Mouse (Mus musculus): ENCODE results near the gene Clip2.
A peak's percentile ranks its signal among the peaks of the same experiment; 100 is the strongest.
"Not testable (repeated sequence)": the region's sequence is repeated elsewhere in the genome, so short reads cannot be mapped to it uniquely, and the experiment has no call there.

The Clip2 gene

DNA sequence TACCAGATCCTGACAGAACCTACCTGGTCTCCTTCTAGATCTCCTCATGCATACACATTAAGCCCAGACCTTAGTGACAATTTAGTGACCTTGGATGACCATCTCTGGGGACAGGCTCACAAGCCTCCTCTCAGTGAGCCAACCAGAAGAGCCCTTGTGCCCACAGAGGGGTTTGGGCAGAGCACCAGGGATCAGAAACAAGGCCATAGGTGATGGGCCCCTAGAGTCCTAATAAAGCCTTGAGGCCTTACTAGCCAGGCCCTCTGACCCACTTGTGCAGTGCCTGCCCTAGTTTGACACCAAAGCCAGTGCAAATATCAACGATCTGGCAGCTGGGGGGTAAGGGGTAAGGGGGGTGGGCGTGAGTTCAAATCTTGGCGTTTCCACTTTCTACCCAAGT, 93.8 kb downstream of the Clip2 start:
- DNase-seq (ENCODE audit: low spot score in 2 of 2): no peak

- DNase-seq (ENCODE audit: low spot score in 2 of 2): no peak
Observed at GRCm38 (mm10) chr5:134457371-134457770, 94.9 kb downstream of the Clip2 start.

- DNase-seq (ENCODE audit: low spot score in 2 of 2): peak; percentile 64 to 84
Observed at GRCm38 (mm10) chr5:134456503-134456962, 95.7 kb downstream of the Clip2 start, which contains the start of gene Gtf2ird1. Gene Gtf2ird1, minus strand, starts transcription at chr5:134456716.

DNA sequence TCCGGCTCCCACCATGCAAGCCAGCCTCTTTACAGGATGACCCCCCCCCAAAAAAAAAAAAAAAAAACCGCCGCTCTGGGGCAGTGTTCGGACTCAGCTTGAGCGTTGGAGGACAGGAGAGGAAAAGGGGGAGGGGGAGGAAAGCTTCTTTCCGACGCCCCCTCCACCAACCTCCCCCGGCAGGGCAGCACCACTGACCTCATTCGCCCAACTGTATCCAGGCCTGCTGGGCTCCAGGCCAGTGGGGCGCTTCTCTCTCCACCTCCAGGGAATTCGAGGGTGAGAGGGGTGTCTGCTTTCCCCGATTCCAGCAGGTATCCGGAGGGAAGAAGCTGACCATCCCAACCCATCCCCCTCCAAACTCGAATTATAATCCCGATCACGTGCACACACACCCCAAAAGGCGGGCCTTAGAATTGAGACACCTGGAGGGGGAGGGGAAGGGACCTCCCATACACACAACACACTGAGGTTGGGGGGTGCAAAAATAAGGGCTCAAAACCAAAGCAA, 96.3 kb downstream of the Clip2 start:
- DNase-seq (ENCODE audit: low spot score in 2 of 2): peak; percentile 35 to 39

- peak in 1 of 2 experiments; percentile 20 for DNase-seq (ENCODE audit: low spot score in 2 of 2)
Observed at GRCm38 (mm10) chr5:134455186-134455895, 96.9 kb downstream of the Clip2 start.

GRCm38 (mm10) chr5:134454421-134454820, 97.8 kb downstream of the Clip2 start:
- no peak for DNase-seq (ENCODE audit: low spot score in 2 of 2)

GRCm38 (mm10) chr5:134453577-134453976, 98.7 kb downstream of the Clip2 start:
- DNase-seq (ENCODE audit: low spot score in 2 of 2): no peak

GRCm38 (mm10) chr5:134446755-134447154, 105.5 kb downstream of the Clip2 start:
- not testable (repeated sequence) for DNase-seq (ENCODE audit: low spot score in 2 of 2)

DNA sequence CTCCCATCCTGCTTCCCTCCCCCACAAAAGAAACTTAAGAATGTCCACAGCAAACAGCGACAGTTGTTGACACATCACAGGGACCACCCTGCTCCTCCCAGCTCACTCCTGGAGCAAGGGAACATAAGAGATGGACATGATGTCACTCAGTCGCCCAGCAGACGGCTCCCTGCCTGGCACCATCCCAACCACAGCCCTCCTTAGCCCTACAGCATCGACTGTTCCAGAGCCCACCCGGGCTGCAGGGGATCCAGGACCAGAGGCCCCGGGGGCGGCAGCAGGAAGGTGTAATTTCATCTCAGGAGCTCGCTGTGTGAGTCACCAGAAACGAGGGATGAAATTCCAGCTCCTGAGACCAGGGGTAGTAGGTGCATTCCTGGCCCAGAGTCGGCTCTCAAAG, 106.3 kb downstream of the Clip2 start:
- DNase-seq (ENCODE audit: low spot score in 2 of 2): no peak

DNA sequence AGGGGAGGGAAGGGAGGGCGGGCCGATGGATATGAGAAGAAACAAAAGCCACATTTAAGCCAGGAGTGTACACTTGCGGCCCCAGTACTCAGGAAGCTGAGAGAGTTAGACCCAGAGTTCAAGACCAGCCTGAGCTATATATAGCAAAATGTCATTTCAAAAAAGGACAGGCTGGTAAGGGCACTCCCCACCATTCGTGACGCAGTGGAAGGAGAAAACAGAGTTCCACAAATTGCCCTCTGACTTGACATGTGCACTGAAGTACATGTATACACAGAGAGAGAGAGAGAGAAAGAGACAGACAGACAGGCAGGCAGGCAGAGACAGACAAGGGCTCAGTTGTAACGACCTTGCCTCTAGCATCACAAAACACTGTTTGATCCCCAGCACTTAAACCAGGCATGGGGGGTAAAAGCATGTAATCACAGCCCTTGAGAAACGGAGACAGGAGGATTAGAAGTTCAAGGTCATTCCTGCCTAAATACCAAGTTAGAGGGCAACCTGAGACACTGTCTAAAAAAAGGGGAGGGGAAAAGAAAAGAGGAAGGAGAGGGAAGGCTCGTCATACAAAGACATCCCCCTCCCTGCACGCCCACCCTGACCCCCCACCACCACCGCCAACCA, 106.9 kb downstream of the Clip2 start:
- no peak for DNase-seq (ENCODE audit: low spot score in 2 of 2)

DNA sequence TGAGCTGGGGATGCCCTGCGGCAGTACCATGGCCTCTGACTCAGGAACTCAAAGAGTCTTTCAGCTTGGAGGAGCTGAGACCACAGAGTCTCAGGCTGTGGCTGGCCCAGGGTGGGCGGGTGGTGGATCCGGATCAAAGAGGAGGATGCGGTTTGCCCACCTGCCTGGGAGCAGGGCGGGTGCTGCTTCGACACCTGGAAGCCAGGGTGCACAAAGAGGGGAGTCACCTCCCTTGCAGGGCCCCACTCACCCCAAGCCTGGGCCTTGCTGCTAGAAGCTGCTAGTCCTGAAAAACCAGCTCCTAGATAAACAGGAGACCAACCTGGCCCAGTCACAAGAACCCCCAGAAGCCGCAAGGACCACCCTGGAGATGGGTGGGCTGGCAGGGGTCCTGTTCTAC, 107.8 kb downstream of the Clip2 start:
- DNase-seq (ENCODE audit: low spot score in 2 of 2): no peak

GRCm38 (mm10) chr5:134442066-134442465, 110.2 kb downstream of the Clip2 start:
- DNase-seq (ENCODE audit: low spot score in 2 of 2): no peak

GRCm38 (mm10) chr5:134441105-134441504, 111.1 kb downstream of the Clip2 start:
- DNase-seq (ENCODE audit: low spot score in 2 of 2): no peak

GRCm38 (mm10) chr5:134440098-134440497, 112.1 kb downstream of the Clip2 start:
- DNase-seq (ENCODE audit: low spot score in 2 of 2): no peak

DNA sequence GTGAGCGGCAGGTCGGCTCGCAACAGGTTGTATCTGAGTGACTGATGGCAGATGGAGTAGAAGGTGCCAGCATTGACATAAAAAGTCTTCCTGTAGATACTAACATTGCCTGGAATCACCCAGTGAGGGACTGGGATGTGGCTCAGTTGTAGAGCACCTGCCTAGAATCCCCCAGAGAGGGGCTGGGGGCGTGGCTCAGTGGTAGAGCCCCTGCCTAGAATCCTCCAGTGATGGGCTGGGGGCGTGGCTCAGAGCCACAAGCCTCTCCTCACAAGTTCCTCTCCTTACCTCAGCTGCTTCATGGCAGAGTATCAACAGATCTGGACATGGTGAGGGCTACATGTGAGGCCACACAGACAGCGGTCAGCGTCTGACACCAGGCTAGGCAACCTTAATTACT, 112.8 kb downstream of the Clip2 start:
- DNase-seq (ENCODE audit: low spot score in 2 of 2): no peak
